Mouse (Mus musculus): Measurements from ENCODE around the gene Etd. TPM values are rescaled to one million over a fixed set of nuclear protein-coding genes. Genes with fewer than 3 reads are reported as not detected.
"Not testable (repeated sequence)": the region's sequence is repeated elsewhere in the genome, so short reads cannot be mapped to it uniquely, and the experiment has no call there.

The Etd gene
- polyA plus RNA-seq (2014; fragmentation: Nextera tagmentation; extraction: Ambion mirVana): not detected in 2 replicates

- TF ChIP-seq CTCF (IDR thresholded peaks at IDR 0.05; ENCODE audit: low read depth): no peak
- Histone ChIP-seq H3K9ac (no peak within 1 kb of the TSS), H3K4me1 (ENCODE audit: insufficient read depth) (no peaks in the 10 kb centered on the region), H3K4me2 (no peak within 1 kb of the TSS), H3K36me3 (ENCODE audit: insufficient read depth) (no peaks in the 10 kb centered on the region), H3K27ac (ENCODE audit: low read depth) (no peak within 1 kb of the TSS), H3K4me3 (ENCODE audit: low read depth, low read length) (no peak within 1 kb of the TSS), H3K27me3 (ENCODE audit: insufficient read depth, low read length) (no peaks in the 10 kb centered on the region), H3K9me3 (ENCODE audit: low read depth, low read length) (no peaks in the 10 kb centered on the region)
- 88% methylated on average over 3 of the region's 3 CpGs for WGBS
- ATAC-seq (ENCODE audit: insufficient read depth) (no peak), DNase-seq (no peak)
Measured at GRCm38 (mm10) chrX:53434618-53435017, at the start of gene Etd. Gene Etd (plus strand): TSS chrX:53434918.

- 52% methylated on average over 3 of the region's 3 CpGs for WGBS
- Histone ChIP-seq H3K4me1 (ENCODE audit: insufficient read depth) (no peaks in the 10 kb centered on the region), H3K36me3 (ENCODE audit: insufficient read depth) (no peaks in the 10 kb centered on the region), H3K9me3 (ENCODE audit: low read depth, low read length) (no peaks in the 10 kb centered on the region), H3K27me3 (ENCODE audit: insufficient read depth, low read length) (no peaks in the 10 kb centered on the region), H3K9ac (no peak overlapping the region), H3K27ac (ENCODE audit: low read depth) (no peak overlapping the region), H3K4me3 (ENCODE audit: low read depth, low read length) (no peak overlapping the region), H3K4me2 (no peak overlapping the region)
- ATAC-seq (ENCODE audit: insufficient read depth) (no peak), DNase-seq (no peak)
- TF ChIP-seq CTCF (IDR thresholded peaks at IDR 0.05; ENCODE audit: low read depth): no peak
Measured at GRCm38 (mm10) chrX:53386362-53386761, 48.4 kb upstream of the Etd start.

- H3K27ac ChIP-seq (ENCODE audit: low read depth): no peak overlapping the region
- TF ChIP-seq CTCF (IDR thresholded peaks at IDR 0.05; ENCODE audit: low read depth): peak; percentile 46
- H3K9me3 ChIP-seq (ENCODE audit: low read depth, low read length): no peaks in the 10 kb centered on the region
- DNase-seq: peak; percentile 48
- H3K4me2 ChIP-seq: no peak overlapping the region
- H3K4me3 ChIP-seq (ENCODE audit: low read depth, low read length): no peak overlapping the region
- no peak overlapping the region for H3K9ac ChIP-seq
- no peaks in the 10 kb centered on the region for H3K27me3 ChIP-seq (ENCODE audit: insufficient read depth, low read length)
- no peaks in the 10 kb centered on the region for H3K36me3 ChIP-seq (ENCODE audit: insufficient read depth)
- no peak for ATAC-seq (ENCODE audit: insufficient read depth)
- H3K4me1 ChIP-seq (ENCODE audit: insufficient read depth): no peaks in the 10 kb centered on the region
- WGBS: 68% methylated on average over 1 of the region's 1 CpGs
Measured at GRCm38 (mm10) chrX:53432888-53433287, 1.8 kb upstream of the Etd start.

GRCm38 (mm10) chrX:53459573-53459972, 24.9 kb downstream of the Etd start:
- peak; percentile 6 for DNase-seq
- Histone ChIP-seq H3K36me3 (ENCODE audit: insufficient read depth) (no peaks in the 10 kb centered on the region), H3K4me1 (ENCODE audit: insufficient read depth) (no peaks in the 10 kb centered on the region), H3K9me3 (ENCODE audit: low read depth, low read length) (no peaks in the 10 kb centered on the region), H3K4me3 (ENCODE audit: low read depth, low read length) (no peak overlapping the region), H3K4me2 (no peak overlapping the region), H3K9ac (no peak overlapping the region), H3K27me3 (ENCODE audit: insufficient read depth, low read length) (no peaks in the 10 kb centered on the region), H3K27ac (ENCODE audit: low read depth) (no peak overlapping the region)
- ATAC-seq (ENCODE audit: insufficient read depth): no peak
- WGBS: 33% methylated on average over 3 of the region's 3 CpGs
- TF ChIP-seq CTCF (IDR thresholded peaks at IDR 0.05; ENCODE audit: low read depth): peak; percentile 33

- H3K4me2 ChIP-seq; H3K27ac ChIP-seq (ENCODE audit: low read depth); H3K4me3 ChIP-seq (ENCODE audit: low read depth, low read length); DNase-seq; H3K9ac ChIP-seq; H3K27me3 ChIP-seq (ENCODE audit: insufficient read depth, low read length); H3K4me1 ChIP-seq (ENCODE audit: insufficient read depth); H3K9me3 ChIP-seq (ENCODE audit: low read depth, low read length); ATAC-seq (ENCODE audit: insufficient read depth); H3K36me3 ChIP-seq (ENCODE audit: insufficient read depth): not testable (repeated sequence)
Measured at GRCm38 (mm10) chrX:53464194-53464593, 29.5 kb downstream of the Etd start.

Other genes with a start within 250 kb of the Etd start
- gene Plac1, start 194.8 kb upstream of the Etd start, polyA plus RNA-seq (2014; fragmentation: Nextera tagmentation; extraction: Ambion mirVana): 9.4 and 9.7 TPM in 2 replicates
- gene Fam122b, start 165.1 kb upstream of the Etd start, polyA plus RNA-seq (2014; fragmentation: Nextera tagmentation; extraction: Ambion mirVana): 15.9 and 16.1 TPM in 2 replicates
- not detected in 2 replicates for gene Fam122c, start 161.5 kb upstream of the Etd start, polyA plus RNA-seq (2014; fragmentation: Nextera tagmentation; extraction: Ambion mirVana)
- gene Mospd1, start 64.4 kb upstream of the Etd start, polyA plus RNA-seq (2014; fragmentation: Nextera tagmentation; extraction: Ambion mirVana): 40.4 and 46.9 TPM in 2 replicates
- gene Rtl8c, start 173.1 kb downstream of the Etd start, polyA plus RNA-seq (2014; fragmentation: Nextera tagmentation; extraction: Ambion mirVana): 29.7 and 30.8 TPM in 2 replicates
- not detected in 2 replicates for gene Gm14597, start 174.1 kb downstream of the Etd start, polyA plus RNA-seq (2014; fragmentation: Nextera tagmentation; extraction: Ambion mirVana)
- 79.7 and 79.9 TPM in 2 replicates for gene Rtl8a, start 208.8 kb downstream of the Etd start, polyA plus RNA-seq (2014; fragmentation: Nextera tagmentation; extraction: Ambion mirVana)
- 65.6 and 72.5 TPM in 2 replicates for gene Rtl8b, start 235.5 kb downstream of the Etd start, polyA plus RNA-seq (2014; fragmentation: Nextera tagmentation; extraction: Ambion mirVana)